Mouse (Mus musculus) NIH3T3 (cell line): ENCODE measurements around the gene Megf11.
A peak's percentile ranks its signal among the peaks of the same experiment; 100 is the strongest.

Source experiments
- DNase-seq: peaks from one replicate; pipeline ENCODE4 v3.0.0-alpha.2; 2012; ENCODE audit warnings: low read depth

The Megf11 gene

GRCm38 (mm10) chr9:64565915-64566314 lies 180.5 kb downstream of the Megf11 start:
- no peak for DNase-seq

- DNase-seq, result no peak
These were observed 180.9 kb downstream of the Megf11 start for GRCm38 (mm10) chr9:64566376-64566775.

- DNase-seq, result no peak
These were observed 182.1 kb downstream of the Megf11 start for GRCm38 (mm10) chr9:64567482-64567881.

- no peak for DNase-seq
These were observed 183.2 kb downstream of the Megf11 start for GRCm38 (mm10) chr9:64568467-64569260.

- no peak for DNase-seq
These were observed 185.0 kb downstream of the Megf11 start for GRCm38 (mm10) chr9:64570448-64570847.

DNA sequence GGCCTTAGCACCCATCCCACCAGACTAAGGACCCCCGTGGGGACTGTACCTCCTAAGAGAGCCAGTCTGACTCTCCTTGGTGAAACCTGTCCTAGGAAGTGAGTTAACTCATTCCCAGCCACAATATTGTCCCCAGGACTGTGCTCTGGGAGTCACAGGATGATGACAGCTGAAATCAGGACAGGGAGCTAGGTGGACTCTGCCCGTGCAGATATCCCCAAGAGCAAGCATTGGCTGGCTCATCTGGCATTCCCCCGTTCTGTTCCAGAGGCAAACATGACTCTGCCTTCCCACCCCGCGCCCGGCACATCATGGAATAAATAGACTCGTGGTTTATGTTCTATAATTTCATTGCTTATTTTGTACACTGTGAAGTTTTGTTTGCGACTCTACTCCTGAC lies 185.7 kb downstream of the Megf11 start:
- DNase-seq, result no peak

GRCm38 (mm10) chr9:64572629-64573190 lies 187.3 kb downstream of the Megf11 start:
- DNase-seq, result peak; percentile 1

GRCm38 (mm10) chr9:64575658-64576057 lies 190.2 kb downstream of the Megf11 start:
- no peak for DNase-seq

DNA sequence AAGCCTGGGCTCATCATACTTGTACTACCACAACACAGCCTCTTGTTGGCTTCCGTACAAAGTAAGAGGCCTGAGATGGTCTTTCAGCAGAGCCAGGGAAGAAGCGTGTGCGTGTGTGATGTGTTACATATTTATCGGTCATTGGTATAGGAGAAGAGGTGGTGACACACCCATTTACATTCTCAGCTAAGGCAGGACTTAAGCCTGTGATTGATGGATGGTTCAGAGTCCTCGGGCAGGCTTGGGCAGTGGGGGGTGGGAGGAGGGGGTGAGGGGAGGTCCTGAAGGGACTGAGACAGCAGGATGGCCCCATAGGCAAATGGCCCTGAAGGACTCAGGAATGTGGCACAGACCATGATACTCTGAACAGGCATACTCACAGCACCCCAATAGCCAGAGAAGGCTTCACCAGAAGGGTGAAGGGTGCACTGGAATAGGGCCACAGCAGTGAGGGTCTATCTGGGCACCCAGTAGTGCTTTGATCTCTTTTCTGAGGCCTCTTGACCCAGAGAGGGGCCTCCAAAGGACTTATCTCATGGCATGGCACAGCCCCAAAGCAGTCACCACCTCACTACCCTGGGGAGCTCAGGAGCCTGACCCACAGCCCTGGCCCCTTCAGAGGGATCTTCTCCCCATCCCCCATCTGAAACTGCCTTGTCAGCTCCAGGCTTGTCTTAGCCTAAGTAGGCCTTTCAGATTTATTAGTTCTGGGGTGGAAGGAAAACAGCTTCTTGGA lies 190.9 kb downstream of the Megf11 start:
- no peak for DNase-seq

GRCm38 (mm10) chr9:64577156-64577555 lies 191.7 kb downstream of the Megf11 start:
- DNase-seq, result no peak

GRCm38 (mm10) chr9:64578014-64578413 lies 192.6 kb downstream of the Megf11 start:
- DNase-seq, result peak; percentile 20

DNA sequence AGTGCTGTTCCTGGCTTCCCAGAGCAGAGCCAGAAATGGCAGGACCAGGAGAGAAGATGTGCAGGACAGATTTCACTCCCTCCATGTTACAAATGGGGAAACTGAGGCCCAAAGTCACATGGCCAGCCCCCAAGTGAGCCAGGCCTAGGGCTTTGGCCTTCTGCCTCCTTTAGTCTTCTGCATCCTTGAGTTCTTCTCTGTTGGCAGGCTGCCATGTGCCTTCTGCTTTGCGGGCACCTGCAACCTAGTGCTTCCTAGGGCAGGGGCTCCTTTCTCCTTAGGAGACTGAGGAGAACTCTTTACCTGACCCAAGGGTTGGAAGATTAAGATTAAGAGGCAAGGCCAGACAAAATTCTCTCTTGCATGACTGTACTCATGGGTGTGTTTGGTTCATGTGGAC lies 193.9 kb downstream of the Megf11 start:
- DNase-seq, result no peak

DNA sequence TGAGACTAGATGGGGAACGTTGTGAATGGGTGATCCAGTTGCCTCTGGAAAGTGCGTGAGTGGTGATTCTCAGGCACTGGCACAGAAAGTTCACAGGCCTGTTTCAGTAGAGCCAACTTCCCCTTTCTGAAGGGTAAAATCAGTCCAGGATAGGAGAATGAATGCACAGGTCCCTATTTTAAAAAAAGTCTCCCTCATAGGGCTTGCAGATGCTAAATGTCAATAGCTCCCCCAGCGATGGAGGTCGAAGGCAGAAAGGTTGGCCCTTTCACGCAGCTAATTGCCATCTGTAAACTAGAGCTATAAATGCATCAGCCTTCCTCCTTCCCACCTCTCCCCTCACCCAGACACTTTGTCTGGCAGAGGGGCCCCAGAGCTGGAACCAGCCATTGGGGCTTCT lies 200.9 kb downstream of the Megf11 start:
- no peak for DNase-seq

GRCm38 (mm10) chr9:64587991-64588390 lies 202.6 kb downstream of the Megf11 start:
- DNase-seq, result no peak

DNA sequence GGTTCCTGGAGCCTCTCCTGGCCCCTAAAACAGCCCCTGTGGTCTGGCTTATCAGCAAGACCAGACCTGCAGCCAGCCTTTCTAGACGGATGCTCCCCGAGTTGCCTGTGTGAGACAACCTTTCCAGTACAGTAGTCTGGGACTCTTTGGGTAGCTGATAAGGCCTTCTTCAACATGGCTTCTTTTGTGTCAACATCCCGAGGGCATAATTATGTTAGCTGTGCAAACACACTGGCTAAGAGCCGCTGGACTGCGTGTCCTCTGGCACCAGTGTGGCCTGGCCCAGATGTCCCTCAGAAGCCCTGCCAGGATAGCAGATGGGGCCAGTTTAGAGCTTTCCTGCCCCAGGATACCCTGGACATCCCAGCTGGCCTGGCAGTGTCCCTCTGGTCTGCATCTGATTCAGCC lies 205.2 kb downstream of the Megf11 start:
- DNase-seq, result no peak

GRCm38 (mm10) chr9:64591436-64591835 lies 206.0 kb downstream of the Megf11 start:
- DNase-seq, result no peak

DNA sequence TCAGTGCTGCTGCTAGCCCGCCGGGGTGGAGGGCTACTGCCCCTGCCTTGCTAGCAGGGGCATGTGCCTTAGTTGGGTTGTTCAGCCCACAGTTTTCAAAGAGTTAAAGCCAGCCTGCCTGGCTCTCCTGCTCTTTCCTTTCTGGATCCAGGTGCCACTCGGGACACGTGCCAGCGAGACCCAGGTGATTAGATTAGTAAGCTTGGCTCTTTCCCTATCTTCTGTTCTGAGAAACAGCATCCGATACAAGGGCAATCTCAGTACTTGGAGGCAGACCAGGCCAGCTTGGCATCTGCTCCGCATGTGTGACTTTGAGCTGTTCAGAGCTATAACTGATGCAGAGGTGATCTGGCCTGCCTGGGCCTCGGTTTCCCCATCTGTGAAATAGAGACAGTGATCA lies 209.0 kb downstream of the Megf11 start:
- no peak for DNase-seq

GRCm38 (mm10) chr9:64598427-64598826 lies 213.0 kb downstream of the Megf11 start:
- no peak for DNase-seq

- DNase-seq, result no peak
These were observed 215.3 kb downstream of the Megf11 start for GRCm38 (mm10) chr9:64600731-64601130.

DNA sequence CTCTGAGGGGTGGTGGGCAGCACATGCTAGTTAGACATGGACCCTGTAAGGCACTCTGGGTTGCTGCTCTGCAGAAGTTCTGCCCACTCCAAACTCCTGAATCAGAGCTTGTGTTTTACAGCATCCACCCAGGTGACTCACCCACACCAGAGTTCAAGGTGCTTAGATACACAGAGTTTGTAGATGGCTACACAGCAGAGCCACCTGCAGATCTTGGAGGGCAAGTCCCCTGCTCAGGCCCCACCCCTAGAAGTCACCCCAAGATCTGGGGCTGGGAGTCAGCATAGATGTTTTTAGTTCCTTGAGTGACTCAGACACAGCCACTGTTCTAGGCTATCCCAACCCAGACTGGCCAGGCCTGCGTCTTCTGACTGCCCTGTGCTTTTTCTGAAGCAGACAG lies 217.5 kb downstream of the Megf11 start:
- no peak for DNase-seq

GRCm38 (mm10) chr9:64604217-64604711 lies 218.8 kb downstream of the Megf11 start:
- DNase-seq, result peak; percentile 10

GRCm38 (mm10) chr9:64605077-64605714 lies 219.8 kb downstream of the Megf11 start:
- no peak for DNase-seq
